ENCODE assay signal across 8 mouse cellular contexts in the genomic region with DNA sequence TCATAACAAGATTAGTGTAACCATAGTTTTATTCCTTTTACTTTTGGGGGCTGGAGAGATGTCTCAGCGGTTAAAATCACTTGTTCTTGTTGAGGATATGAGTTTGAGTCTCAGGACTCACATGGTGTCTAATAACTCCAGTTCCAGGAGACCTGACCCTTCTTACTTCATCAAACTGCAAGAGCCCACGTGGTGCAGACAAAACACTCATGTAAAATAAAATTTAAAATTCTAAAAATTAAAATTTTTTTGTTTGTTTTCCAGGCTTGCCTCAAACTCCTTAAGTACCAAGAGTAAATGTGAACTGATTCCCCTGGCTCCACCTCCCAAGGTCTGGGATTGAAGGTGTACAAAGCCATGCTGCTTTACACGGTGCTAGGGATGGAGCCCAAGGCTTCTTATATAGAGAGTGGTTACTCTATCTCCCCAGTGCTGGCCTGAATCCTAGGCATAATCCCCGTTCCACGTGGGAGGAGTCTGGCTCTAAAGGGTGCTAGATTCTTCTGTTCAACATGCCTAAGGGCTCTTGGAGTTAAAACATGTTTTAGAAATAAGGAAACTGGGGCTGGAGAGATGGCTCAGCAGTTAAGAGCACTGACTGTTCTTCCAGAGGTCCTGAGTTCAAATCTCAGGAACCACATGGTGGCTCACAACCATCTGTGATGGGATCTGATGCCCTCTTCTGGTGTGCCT. TPM values are rescaled to one million over a fixed set of nuclear protein-coding genes. Genes with fewer than 3 reads are reported as not detected.
DNase-seq lines count a peak whose midpoint lies in the region; ATAC-seq and TF ChIP-seq lines count a peak whose summit lies in the region.

No protein-coding gene starts in this region.

- no peak overlapping the region for H3K27ac ChIP-seq in heart, embryonic 12.5 days (ENCODE audit: poor library complexity, severe bottlenecking)
- 0 out of 2 replicates have a peak overlapping the region, but pooled peaks have one; percentile 19 for H3K27ac ChIP-seq in heart, postnatal 0 days (ENCODE audit: low read depth)

- 24% methylated on average over 5 of the region's 5 CpGs for WGBS in heart, embryonic 12.5 days
- 25% methylated on average over 5 of the region's 5 CpGs for WGBS in heart, postnatal 0 days

- no peaks in the 10 kb centered on the region for H3K9me3 ChIP-seq in heart, embryonic 12.5 days (replicated peaks)
- no peaks in the 10 kb centered on the region for H3K9me3 ChIP-seq in heart, postnatal 0 days (replicated peaks; ENCODE audit: control insufficient read depth, low read length)

- no peak for DNase-seq in heart, adult 8-10 months (ENCODE audit: low spot score)
- peak; percentile 53 for DNase-seq in NIH3T3 (ENCODE audit: low read depth)
- no peak for DNase-seq in heart, postnatal 0 days (ENCODE audit: low spot score)
- peak; percentile 47 for DNase-seq in lung, postnatal 36 days
- DNase-seq in urinary bladder, postnatal 25 days (ENCODE audit: low spot score), result no peak
- no peak for DNase-seq in gastrocnemius, postnatal 10 days
- no peak for DNase-seq in left cerebral cortex, adult 11 months (ENCODE audit: low spot score)

- ATAC-seq in heart, embryonic 12.5 days (ENCODE audit: insufficient number of reproducible peaks, low FRiP score), result no peak
- ATAC-seq in heart, postnatal 0 days (ENCODE audit: insufficient read depth, low read depth), result no peak

- H3K27me3 ChIP-seq in heart, embryonic 12.5 days (replicated peaks), result peaks cover 18% of the 10 kb centered on the region
- H3K27me3 ChIP-seq in heart, postnatal 0 days (ENCODE audit: control insufficient read depth, insufficient read depth, low read length), result no peaks in the 10 kb centered on the region

- H3K36me3 ChIP-seq in heart, embryonic 12.5 days, result 0 out of 2 replicates have a peak, but pooled peaks cover 2% of the 10 kb centered on the region
- no peaks in the 10 kb centered on the region for H3K36me3 ChIP-seq in heart, postnatal 0 days (replicated peaks; ENCODE audit: control insufficient read depth, insufficient read depth, low read length)

- TF ChIP-seq CTCF in heart, postnatal 0 days (IDR thresholded peaks at IDR 0.05; ENCODE audit: low read depth), result no peak

- H3K4me1 ChIP-seq in heart, embryonic 12.5 days (replicated peaks), result peaks cover 11% of the 10 kb centered on the region
- H3K4me1 ChIP-seq in heart, postnatal 0 days (ENCODE audit: control insufficient read depth, insufficient read depth), result peaks cover 6% of the 10 kb centered on the region; the same call in 1 of the 2 replicates

- peak overlapping the region; percentile 72 for H3K4me3 ChIP-seq in heart, embryonic 12.5 days
- peak overlapping the region; percentile 63 for H3K4me3 ChIP-seq in heart, postnatal 0 days (ENCODE audit: low read depth, low read length)

- H3K9ac ChIP-seq in heart, embryonic 12.5 days, result no peak overlapping the region
- no peak overlapping the region for H3K9ac ChIP-seq in heart, postnatal 0 days (replicated peaks; ENCODE audit: low read depth, low read length)

- TF ChIP-seq EP300 in heart, postnatal 0 days (IDR thresholded peaks at IDR 0.05; ENCODE audit: low read depth), result no peak

- H3K4me2 ChIP-seq in heart, embryonic 12.5 days, result peak overlapping the region; percentile 99
- H3K4me2 ChIP-seq in heart, postnatal 0 days (ENCODE audit: low read depth, low read length), result peak overlapping the region; percentile 94

RNA-seq across cellular contexts. Expression of a gene that starts 0.8 kb away (rescaled TPM):
- polyA plus RNA-seq in heart, embryonic 12.5 days (2016; fragmentation: Nextera tagmentation; extraction: Ambion mirVana), result 10.5 and 12.2 TPM in 2 replicates
- total RNA-seq in heart, adult 8-10 months (2022), result 10 to 100 TPM; 13.2 to 16.4 (median 15.4) TPM
- total RNA-seq in heart, postnatal 0 days (2014; rRNA removed; ENCODE audit: low replicate concordance), result 8.9 and 11.2 TPM in 2 replicates
- polyA plus RNA-seq in heart, postnatal 0 days (2015; fragmentation: Nextera tagmentation; extraction: Ambion mirVana), result 7.7 and 7.9 TPM in 2 replicates
- total RNA-seq in gastrocnemius, postnatal 10 days (2021), result 1 to 10 TPM; 5.4 to 6.2 TPM

RNA-seq across cellular contexts. Expression of a gene that starts 8.4 kb away (rescaled TPM):
- polyA plus RNA-seq in heart, embryonic 12.5 days (2016; fragmentation: Nextera tagmentation; extraction: Ambion mirVana), result 2.7 and 3.8 TPM in 2 replicates
- total RNA-seq in heart, adult 8-10 months (2022), result 1 to 10 TPM; 4.9 to 7.4 (median 5.6) TPM
- total RNA-seq in heart, postnatal 0 days (2014; rRNA removed; ENCODE audit: low replicate concordance), result 0.88 TPM in 1 of 2 replicates, not detected in the other
- 0.77 and 0.97 TPM in 2 replicates for polyA plus RNA-seq in heart, postnatal 0 days (2015; fragmentation: Nextera tagmentation; extraction: Ambion mirVana)
- total RNA-seq in gastrocnemius, postnatal 10 days (2021), result under 1 TPM; 0.45 to 0.97 TPM

RNA-seq across cellular contexts. Expression of a gene that starts 8.5 kb away (rescaled TPM):
- polyA plus RNA-seq in heart, embryonic 12.5 days (2016; fragmentation: Nextera tagmentation; extraction: Ambion mirVana), result 38.3 and 38.4 TPM in 2 replicates
- 10 to 100 TPM; 80.1 to 91.4 (median 86.9) TPM for total RNA-seq in heart, adult 8-10 months (2022)
- total RNA-seq in heart, postnatal 0 days (2014; rRNA removed; ENCODE audit: low replicate concordance), result 52.6 and 53.9 TPM in 2 replicates
- 44.8 and 47.2 TPM in 2 replicates for polyA plus RNA-seq in heart, postnatal 0 days (2015; fragmentation: Nextera tagmentation; extraction: Ambion mirVana)
- total RNA-seq in gastrocnemius, postnatal 10 days (2021), result 10 to 100 TPM; 13.0 to 16.9 TPM

RNA-seq across cellular contexts. Expression of a gene that starts 18.0 kb away (rescaled TPM):
- polyA plus RNA-seq in heart, embryonic 12.5 days (2016; fragmentation: Nextera tagmentation; extraction: Ambion mirVana), result 8.2 and 8.4 TPM in 2 replicates
- total RNA-seq in heart, adult 8-10 months (2022), result 1 to 10 TPM; 2.1 to 3.8 (median 3.2) TPM
- 2.6 and 6.4 TPM in 2 replicates for total RNA-seq in heart, postnatal 0 days (2014; rRNA removed; ENCODE audit: low replicate concordance)
- polyA plus RNA-seq in heart, postnatal 0 days (2015; fragmentation: Nextera tagmentation; extraction: Ambion mirVana), result 0.86 and 1.4 TPM in 2 replicates
- 1 to 10 TPM; 2.3 to 3.3 TPM for total RNA-seq in gastrocnemius, postnatal 10 days (2021)

RNA-seq across cellular contexts. Expression of a gene that starts 36.7 kb away (rescaled TPM):
- polyA plus RNA-seq in heart, embryonic 12.5 days (2016; fragmentation: Nextera tagmentation; extraction: Ambion mirVana), result 4.8 and 5.8 TPM in 2 replicates
- 1 to 10 TPM; 8.5 to 8.9 (median 8.7) TPM for total RNA-seq in heart, adult 8-10 months (2022)
- 14.3 and 19.5 TPM in 2 replicates for total RNA-seq in heart, postnatal 0 days (2014; rRNA removed; ENCODE audit: low replicate concordance)
- 4.6 and 5.1 TPM in 2 replicates for polyA plus RNA-seq in heart, postnatal 0 days (2015; fragmentation: Nextera tagmentation; extraction: Ambion mirVana)
- 1 to 10 TPM; 3.1 to 3.6 TPM for total RNA-seq in gastrocnemius, postnatal 10 days (2021)

Comparison
In these comparisons a context has a peak if more than half of its experiments do, and no peak if none do; other contexts are left out.
1. DNase-seq: peak in NIH3T3 (single experiment) and lung, postnatal 36 days (single experiment); none in heart, adult 8-10 months (single experiment), heart, postnatal 0 days (single experiment), urinary bladder, postnatal 25 days (single experiment), gastrocnemius, postnatal 10 days (single experiment) and left cerebral cortex, adult 11 months (single experiment).